Mouse (Mus musculus) gastrocnemius, postnatal 25 days (tissue): ENCODE data around the gene Pla2g4a. TPM values are rescaled to one million over a fixed set of nuclear protein-coding genes. Genes with fewer than 3 reads are reported as not detected.
"Not testable (repeated sequence)": the region's sequence is repeated elsewhere in the genome, so short reads cannot be mapped to it uniquely, and the experiment has no call there.

Source experiments
- DNase-seq: peaks from one replicate; pipeline ENCODE4 v3.0.0; 2022
- total RNA-seq, 2 experiments: library from RNA; stranded (reverse); gene quantifications; 1 replicate in 1 of 2; 2 replicates in 1 of 2; pipeline ENCODE4 v1.2.3; 2021

Gene Pla2g4a
- total RNA-seq, 2 experiments from 2014 or later = 2.3 to 2.6 TPM

- DNase-seq = no peak
Observed at GRCm38 (mm10) chr1:149937825-149938224, 23.3 kb downstream of the Pla2g4a start.

- DNase-seq = no peak
Observed at GRCm38 (mm10) chr1:149929140-149929539, 31.9 kb downstream of the Pla2g4a start.

GRCm38 (mm10) chr1:149923737-149924136 lies 37.4 kb downstream of the Pla2g4a start:
- not testable (repeated sequence) for DNase-seq

- no peak for DNase-seq
Observed at GRCm38 (mm10) chr1:149922219-149922618, 38.9 kb downstream of the Pla2g4a start.

GRCm38 (mm10) chr1:149921325-149921724 lies 39.8 kb downstream of the Pla2g4a start:
- no peak for DNase-seq

- DNase-seq = no peak
Observed at GRCm38 (mm10) chr1:149919301-149919700, 41.8 kb downstream of the Pla2g4a start.

GRCm38 (mm10) chr1:149912984-149913383 lies 48.1 kb downstream of the Pla2g4a start:
- no peak for DNase-seq

- DNase-seq = no peak
Observed at GRCm38 (mm10) chr1:149911050-149911449, 50.0 kb downstream of the Pla2g4a start.

GRCm38 (mm10) chr1:149898001-149898625 lies 63.0 kb downstream of the Pla2g4a start:
- peak; percentile 73 for DNase-seq

- no peak for DNase-seq
Observed at GRCm38 (mm10) chr1:149896590-149896989, 64.5 kb downstream of the Pla2g4a start.

GRCm38 (mm10) chr1:149894940-149895339 lies 66.2 kb downstream of the Pla2g4a start:
- no peak for DNase-seq

GRCm38 (mm10) chr1:149893903-149894302 lies 67.2 kb downstream of the Pla2g4a start:
- no peak for DNase-seq

- no peak for DNase-seq
Observed at GRCm38 (mm10) chr1:149891057-149891456, 70.0 kb downstream of the Pla2g4a start.

GRCm38 (mm10) chr1:149882419-149883025 lies 78.6 kb downstream of the Pla2g4a start:
- DNase-seq = no peak

GRCm38 (mm10) chr1:149878175-149878574 lies 82.9 kb downstream of the Pla2g4a start:
- no peak for DNase-seq

GRCm38 (mm10) chr1:149876502-149876901 lies 84.6 kb downstream of the Pla2g4a start:
- no peak for DNase-seq

GRCm38 (mm10) chr1:149871625-149872024 lies 89.5 kb downstream of the Pla2g4a start:
- no peak for DNase-seq

- no peak for DNase-seq
Observed at GRCm38 (mm10) chr1:149867323-149867722, 93.8 kb downstream of the Pla2g4a start.

- no peak for DNase-seq
Observed at GRCm38 (mm10) chr1:149866202-149866601, 94.9 kb downstream of the Pla2g4a start.

- peak; percentile 58 for DNase-seq
Observed at GRCm38 (mm10) chr1:149862801-149863200, 98.3 kb downstream of the Pla2g4a start.

GRCm38 (mm10) chr1:149862181-149862580 lies 98.9 kb downstream of the Pla2g4a start:
- DNase-seq = no peak

- no peak for DNase-seq
Observed at GRCm38 (mm10) chr1:149861543-149861942, 99.5 kb downstream of the Pla2g4a start.

GRCm38 (mm10) chr1:149858734-149859133 lies 102.4 kb downstream of the Pla2g4a start:
- DNase-seq = no peak

- DNase-seq = peak; percentile 67
Observed at GRCm38 (mm10) chr1:149856720-149857119, 104.4 kb downstream of the Pla2g4a start.
